Mouse (Mus musculus): Measurements from ENCODE around the gene Nostrin.

GRCm38 (mm10) chr2:69189222-69189621 lies 53.6 kb downstream of the Nostrin start:
- TF ChIP-seq CTCF (IDR thresholded peaks at IDR 0.05; ENCODE audit: borderline replicate concordance, insufficient read depth, low read length), result no peak
- no peak for TF ChIP-seq POLR2A (IDR thresholded peaks at IDR 0.05; ENCODE audit: low read depth, low read length)
